Mouse (Mus musculus): ENCODE data around the gene Unc45a.

The Unc45a gene

GRCm38 (mm10) chr7:80284391-80284790 is 56.4 kb downstream of the Unc45a start:
- no peak for DNase-seq (ENCODE audit: low read depth in 2 of 2, low spot score in 2 of 2)

DNA sequence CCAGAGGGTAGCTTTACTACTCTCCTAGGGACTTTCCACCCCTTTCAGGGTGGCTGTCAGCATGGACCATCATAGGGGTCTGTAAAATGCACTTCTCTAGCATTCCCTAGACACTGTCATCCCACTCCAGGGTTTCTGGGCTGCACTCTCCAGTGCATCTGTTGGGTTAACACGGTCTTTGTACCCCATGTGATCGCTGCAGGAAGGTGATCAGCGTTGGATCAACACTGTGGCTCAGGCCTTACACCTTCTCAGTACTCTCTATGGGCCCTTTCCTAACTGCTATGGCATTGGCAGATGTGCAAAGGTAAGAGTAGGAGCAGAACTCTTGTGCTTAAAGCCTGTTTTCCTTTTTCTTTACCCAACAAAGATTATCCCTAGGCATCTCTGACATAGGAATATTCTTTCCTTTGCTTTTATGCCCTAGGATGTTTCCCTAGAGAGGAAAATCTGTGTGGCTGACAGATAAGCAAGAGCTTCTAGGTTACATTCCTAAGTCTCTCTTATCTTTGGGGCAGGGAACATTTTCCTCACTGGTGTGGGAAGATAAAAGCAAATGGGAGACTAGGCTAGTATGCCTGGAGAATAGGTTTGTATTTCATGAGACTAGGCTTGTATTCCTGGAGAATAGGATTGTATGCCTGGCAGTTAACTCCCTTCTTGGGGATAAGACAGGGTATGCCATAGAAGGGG is 57.4 kb downstream of the Unc45a start:
- no peak for DNase-seq (ENCODE audit: low read depth in 2 of 2, low spot score in 2 of 2)

GRCm38 (mm10) chr7:80281646-80282045 is 59.2 kb downstream of the Unc45a start:
- DNase-seq (ENCODE audit: low read depth in 2 of 2, low spot score in 2 of 2) = no peak

DNA sequence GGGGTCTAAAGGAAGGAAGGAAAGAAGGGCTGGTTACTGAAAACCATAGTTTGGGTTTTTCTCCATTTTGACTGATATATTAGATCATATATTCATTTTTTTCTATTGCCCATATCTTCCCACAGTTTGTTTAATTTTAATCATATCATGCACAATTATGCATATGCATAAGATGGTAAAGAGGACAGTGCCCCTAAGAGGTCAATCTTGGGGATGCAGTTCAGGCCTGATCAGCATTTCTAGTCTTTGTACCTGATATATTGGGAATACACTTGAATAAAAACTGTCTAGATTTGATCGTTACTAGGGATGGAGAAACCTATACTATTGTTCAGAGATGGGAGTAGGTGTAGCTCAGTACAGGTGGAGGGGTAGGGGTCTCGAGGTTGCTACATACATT is 59.8 kb downstream of the Unc45a start:
- no peak for DNase-seq (ENCODE audit: low read depth in 2 of 2, low spot score in 2 of 2)

DNA sequence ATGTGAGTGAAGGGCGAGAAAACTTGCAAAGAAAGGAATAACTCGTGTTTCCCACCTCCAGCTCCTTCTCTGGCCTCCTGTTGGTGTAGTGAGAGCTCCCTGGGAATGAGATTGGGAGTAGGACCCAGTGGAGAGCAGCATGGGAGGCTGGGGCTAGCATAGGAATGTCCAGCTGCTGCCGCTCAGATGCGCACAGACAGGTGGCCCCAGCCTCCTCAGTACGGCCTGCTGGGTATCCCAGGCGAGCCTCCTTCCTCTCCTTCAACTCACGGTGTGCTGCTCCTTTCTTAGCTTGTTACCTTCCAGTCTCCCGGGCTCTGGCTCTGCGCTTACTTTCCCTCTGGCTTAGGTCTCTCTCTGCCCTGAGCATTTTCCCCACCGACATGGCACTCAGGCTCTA is 60.8 kb downstream of the Unc45a start:
- no peak for DNase-seq (ENCODE audit: low read depth in 2 of 2, low spot score in 2 of 2)

- no peak for DNase-seq (ENCODE audit: low read depth in 2 of 2, low spot score in 2 of 2)
Measured at GRCm38 (mm10) chr7:80276374-80276773, 64.4 kb downstream of the Unc45a start.

All from CD8-positive naive resting alpha-beta T cell, adult 2 months (primary cell).